Mouse (Mus musculus) ES-E14 (cell line): Measurements from ENCODE around the gene Wdfy4. TPM values are rescaled to one million over a fixed set of nuclear protein-coding genes. Genes with fewer than 3 reads are reported as not detected.

Source experiments
- DNase-seq: peaks from one replicate; pipeline ENCODE4 v3.0.0-alpha.2; 2013; ENCODE audit warnings: low read depth, low spot score
- H3K27ac ChIP-seq: 2 replicates; pipeline ENCODE4 v1.5.1; 2012; ENCODE audit warnings: low read depth, mild to moderate bottlenecking, low read length, moderate library complexity, mixed read lengths; ENCODE audit not compliant: poor library complexity, insufficient read depth, severe bottlenecking
- H3K36me3 ChIP-seq: 2 replicates; pipeline ENCODE4 v1.6.1; 2012; ENCODE audit warnings: mild to moderate bottlenecking, low read length, moderate library complexity, mixed read lengths; ENCODE audit not compliant: control insufficient read depth, poor library complexity, insufficient read depth, severe bottlenecking
- H3K4me1 ChIP-seq, 2 experiments: fragments of 150-350 bp in 1 of 2; sonication (generic) in 1 of 2; 2 replicates each; pipeline ENCODE4 v1.6.1; 2012; ENCODE audit warnings: low read length in 2 of 2, mild to moderate bottlenecking in 1 of 2, mixed read lengths in 1 of 2; ENCODE audit not compliant: control insufficient read depth in 2 of 2, insufficient read depth in 2 of 2, poor library complexity in 1 of 2
- H3K4me3 ChIP-seq, 2 experiments: fragments of 150-350 bp in 1 of 2; sonication (generic) in 1 of 2; 2 replicates each; pipeline ENCODE4 v1.5.1; 2012; ENCODE audit warnings: low read length in 2 of 2, low read depth in 1 of 2, mild to moderate bottlenecking in 1 of 2, mixed read lengths in 1 of 2; ENCODE audit not compliant: insufficient read depth in 1 of 2, poor library complexity in 1 of 2, severe bottlenecking in 1 of 2
- H3K9ac ChIP-seq: 2 replicates; pipeline ENCODE4 v1.6.1; 2012; ENCODE audit warnings: low read depth, mild to moderate bottlenecking, low read length, mixed read lengths; ENCODE audit not compliant: poor library complexity, insufficient read depth, severe bottlenecking
- H3K9me3 ChIP-seq: fragments of 150-350 bp; sonication (generic); 2 replicates; pipeline ENCODE4 v1.6.1; 2012; ENCODE audit warnings: low read depth, mild to moderate bottlenecking, low read length; ENCODE audit not compliant: control insufficient read depth, insufficient read depth
- CHD2 ChIP-seq: IDR thresholded peaks from 2 replicates; pipeline ENCODE4 v1.6.1; 2014; ENCODE audit warnings: mild to moderate bottlenecking, low read depth, low read length, inconsistent platforms
- HCFC1 ChIP-seq: IDR thresholded peaks from 2 replicates; pipeline ENCODE4 v1.6.1; 2012; ENCODE audit warnings: low read length, inconsistent platforms, borderline replicate concordance; ENCODE audit not compliant: insufficient read depth
- MAFK ChIP-seq: IDR thresholded peaks from 2 replicates; pipeline ENCODE4 v1.6.1; 2014; ENCODE audit warnings: mild to moderate bottlenecking, low read depth, low read length, inconsistent platforms; ENCODE audit not compliant: insufficient read depth
- ZC3H11A ChIP-seq: IDR thresholded peaks from 2 replicates; pipeline ENCODE4 v1.6.1; 2012; ENCODE audit warnings: low read depth, mild to moderate bottlenecking, inconsistent platforms, low read length, borderline replicate concordance
- ZNF384 ChIP-seq: IDR thresholded peaks from 2 replicates; pipeline ENCODE4 v1.6.1; 2012; ENCODE audit warnings: low read depth, low read length, inconsistent platforms
- in situ Hi-C, 2 experiments: fragments of 600-800 bp; cut with MboI; formaldehyde crosslinking; loops; one replicate each; pipeline ENCODE4 v1.15.1; 2025; ENCODE audit warnings: low sequenced_read_pairs in 2 of 2, inconsistent platforms in 1 of 2; ENCODE audit not compliant: unreplicated experiment in 2 of 2
- total RNA-seq: library from RNA; depleted of rRNA; stranded (reverse); fragments of 300-350 nt; gene quantifications from 2 replicates; pipeline ENCODE4 v1.2.3, GENCODE M21; 2012

The Wdfy4 gene
- total RNA-seq, 1 experiment: 1.1 TPM

DNA sequence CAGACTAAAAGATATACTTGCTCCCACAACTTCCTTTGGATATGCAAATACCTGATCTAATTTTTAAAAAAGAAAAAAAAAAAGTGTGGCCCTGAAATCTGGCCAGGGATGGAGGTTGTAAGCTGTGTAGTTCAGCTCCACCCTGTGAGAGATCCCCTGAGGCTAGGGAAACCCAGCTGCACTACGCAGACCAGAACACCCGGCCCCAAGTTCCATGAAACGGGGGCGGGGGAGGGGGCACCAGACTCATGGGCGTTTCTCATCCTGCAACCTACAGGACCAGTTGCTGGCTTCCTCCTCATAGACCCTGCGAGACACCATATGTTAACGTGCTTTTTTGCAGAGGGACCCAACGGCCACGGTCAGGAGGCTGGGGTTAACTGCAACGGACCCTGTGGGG is 3.9 kb upstream of the Wdfy4 start:
- in situ Hi-C loops: no loop called here
- H3K4me1 ChIP-seq: no peaks in the 10 kb centered on the region
- TF ChIP-seq CHD2: no peak

GRCm38 (mm10) chr14:33187201-33187600 is 1.9 kb upstream of the Wdfy4 start:
- no peak for TF ChIP-seq ZNF384
- H3K27ac ChIP-seq: no peak overlapping the region
- DNase-seq: no peak
- H3K4me1 ChIP-seq: no peaks in the 10 kb centered on the region
- no peaks in the 10 kb centered on the region for H3K9me3 ChIP-seq
- H3K9ac ChIP-seq: no peak overlapping the region
- no peaks in the 10 kb centered on the region for H3K36me3 ChIP-seq
- no peak overlapping the region for H3K4me3 ChIP-seq
- in situ Hi-C loops: no loop called here

More for the DNA sequence above, 3.9 kb upstream of the Wdfy4 start:
- no peak overlapping the region for H3K27ac ChIP-seq
- no peaks in the 10 kb centered on the region for H3K9me3 ChIP-seq
- no peak overlapping the region for H3K9ac ChIP-seq
- DNase-seq: no peak
- no peak overlapping the region for H3K4me3 ChIP-seq
- H3K36me3 ChIP-seq: no peaks in the 10 kb centered on the region

- in situ Hi-C loops: no loop called here
- Histone ChIP-seq H3K4me3 (no peak overlapping the region), H3K27ac (no peak overlapping the region), H3K4me1 (no peaks in the 10 kb centered on the region), H3K36me3 (no peaks in the 10 kb centered on the region), H3K9me3 (no peaks in the 10 kb centered on the region), H3K9ac (no peak overlapping the region)
- TF ChIP-seq HCFC1 (no peak), ZC3H11A (no peak), CHD2 (no peak), ZNF384 (no peak), MAFK (no peak)
- no peak for DNase-seq
Measured at GRCm38 (mm10) chr14:33180102-33180501, 5.2 kb downstream of the Wdfy4 start.

DNA sequence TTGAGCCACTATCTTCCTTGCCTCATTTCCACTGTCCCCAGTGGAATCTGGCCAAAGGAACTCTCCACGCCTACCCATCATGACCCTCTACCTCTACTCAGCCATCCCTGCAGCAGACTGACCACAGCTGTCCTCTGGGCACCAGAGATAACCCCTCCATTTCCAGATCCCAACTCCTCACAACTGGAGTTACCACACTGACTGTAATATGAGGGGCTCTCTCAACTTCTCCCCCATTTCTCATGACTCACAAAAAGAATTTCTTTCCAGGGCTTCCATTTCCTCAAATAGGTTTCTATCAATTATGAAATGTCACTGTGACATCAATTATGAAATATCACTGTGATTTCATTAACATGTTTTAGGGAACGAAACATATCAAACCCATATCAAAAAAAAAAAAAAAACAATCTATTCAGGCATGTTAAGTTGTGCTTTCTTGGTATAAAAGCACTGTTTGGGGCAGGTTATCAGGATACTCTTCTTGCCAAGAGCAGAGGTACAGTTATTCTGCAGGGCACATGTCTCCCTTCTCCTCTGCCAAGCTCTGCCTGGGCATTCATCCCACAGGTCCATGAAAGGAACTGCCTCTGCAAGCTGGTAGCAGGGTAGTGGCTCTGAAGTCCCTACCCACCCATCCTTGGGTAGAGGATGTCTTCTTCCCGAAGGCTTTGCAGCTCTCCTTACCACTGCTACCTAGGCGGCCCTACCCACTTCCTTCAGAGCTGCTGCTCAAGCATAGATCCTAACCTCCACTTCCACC is 10.1 kb downstream of the Wdfy4 start:
- H3K27ac ChIP-seq: no peak overlapping the region
- no peak overlapping the region for H3K4me3 ChIP-seq
- H3K9me3 ChIP-seq: no peaks in the 10 kb centered on the region
- no peak for TF ChIP-seq CHD2
- H3K9ac ChIP-seq: no peak overlapping the region
- H3K4me1 ChIP-seq: no peaks in the 10 kb centered on the region
- no peaks in the 10 kb centered on the region for H3K36me3 ChIP-seq
- in situ Hi-C loops: no loop called here
- no peak for DNase-seq

GRCm38 (mm10) chr14:33171942-33172341 is 13.4 kb downstream of the Wdfy4 start:
- H3K4me1 ChIP-seq: no peaks in the 10 kb centered on the region
- H3K9ac ChIP-seq: no peak overlapping the region
- no peak for DNase-seq
- no peaks in the 10 kb centered on the region for H3K9me3 ChIP-seq
- TF ChIP-seq HCFC1 (no peak), ZNF384 (no peak), MAFK (no peak), CHD2 (no peak), ZC3H11A (no peak)
- H3K4me3 ChIP-seq: no peak overlapping the region
- H3K27ac ChIP-seq: no peak overlapping the region
- in situ Hi-C loops: no loop called here
- H3K36me3 ChIP-seq: no peaks in the 10 kb centered on the region
